Mouse (Mus musculus) adrenal gland, postnatal 36 days (tissue): ENCODE data around the gene Arhgap30. TPM values are rescaled to one million over a fixed set of nuclear protein-coding genes. Genes with fewer than 3 reads are reported as not detected.

Source experiments
- total RNA-seq, 2 experiments: library from RNA; stranded (reverse); gene quantifications; 2 replicates each; pipeline ENCODE4 v1.2.3; 2021

The Arhgap30 gene
- total RNA-seq, 2 experiments from 2014 or later = 2.6 to 3.6 TPM

Other genes starting within 250 kb of the Arhgap30 start
- 100 to 1,000 TPM; 438 to 454 TPM for gene Sdhc, start 238.4 kb upstream of the Arhgap30 start, total RNA-seq
- gene Mpz, start 238.2 kb upstream of the Arhgap30 start, total RNA-seq = 1 to 10 TPM; 1.5 to 1.6 TPM
- gene Pcp4l1, start 192.7 kb upstream of the Arhgap30 start, total RNA-seq = 10 to 100 TPM; 42.0 to 53.6 TPM
- under 1 TPM in 1 of 2 experiments, not detected in 1; 0.13 TPM for gene Nr1i3, start 175.0 kb upstream of the Arhgap30 start, total RNA-seq
- gene Tomm40l, start 166.4 kb upstream of the Arhgap30 start, total RNA-seq = 10 to 100 TPM; 51.4 to 65.3 TPM
- gene Apoa2, start 163.9 kb upstream of the Arhgap30 start, total RNA-seq = 1 to 10 TPM; 2.2 to 6.4 TPM
- gene Fcer1g, start 154.6 kb upstream of the Arhgap30 start, total RNA-seq = 10 to 100 TPM; 15.2 to 20.4 TPM
- 1 to 10 TPM in 1 of 2 experiments, under 1 TPM in 1; 0.79 to 4.2 TPM for gene Adamts4, start 138.5 kb upstream of the Arhgap30 start, total RNA-seq
- gene Ndufs2, start 137.6 kb upstream of the Arhgap30 start, total RNA-seq = 100 to 1,000 TPM; 657 to 866 TPM
- 10 to 100 TPM; 27.1 to 36.6 TPM for gene B4galt3, start 118.6 kb upstream of the Arhgap30 start, total RNA-seq
- gene Ppox, start 107.8 kb upstream of the Arhgap30 start, total RNA-seq = 10 to 100 TPM; 31.1 to 40.8 TPM
- 10 to 100 TPM; 37.1 to 44.3 TPM for gene Usp21, start 101.0 kb upstream of the Arhgap30 start, total RNA-seq
- 100 to 1,000 TPM; 162 to 182 TPM for gene Ufc1, start 93.9 kb upstream of the Arhgap30 start, total RNA-seq
- 10 to 100 TPM; 29.1 to 36.9 TPM for gene Dedd, start 59.8 kb upstream of the Arhgap30 start, total RNA-seq
- 10 to 100 TPM; 79.5 to 79.9 TPM for gene Nit1, start 43.3 kb upstream of the Arhgap30 start, total RNA-seq
- 100 to 1,000 TPM; 133 to 155 TPM for gene Pfdn2, start 43.3 kb upstream of the Arhgap30 start, total RNA-seq
- 1 to 10 TPM in 1 of 2 experiments, under 1 TPM in 1; 0.96 to 4.4 TPM for gene Klhdc9, start 28.2 kb upstream of the Arhgap30 start, total RNA-seq
- gene Nectin4, start 18.9 kb upstream of the Arhgap30 start, total RNA-seq = under 1 TPM; 0.23 TPM
- 10 to 100 TPM; 54.1 to 72.9 TPM for gene Usf1, start 22.4 kb downstream of the Arhgap30 start, total RNA-seq
- 1 to 10 TPM; 1.3 to 3.6 TPM for gene Tstd1, start 29.9 kb downstream of the Arhgap30 start, total RNA-seq
- 10 to 100 TPM; 39.7 to 51.0 TPM for gene F11r, start 48.6 kb downstream of the Arhgap30 start, total RNA-seq
- gene Alyref2, start 114.5 kb downstream of the Arhgap30 start, total RNA-seq = 1 to 10 TPM; 6.1 to 7.2 TPM
- gene Itln1, start 146.3 kb downstream of the Arhgap30 start, total RNA-seq = not detected
- under 1 TPM; 0.40 to 0.63 TPM for gene Cd244a, start 170.2 kb downstream of the Arhgap30 start, total RNA-seq
- 1 to 10 TPM in 1 of 2 experiments, under 1 TPM in 1; 0.49 to 1.4 TPM for gene Ly9, start 218.5 kb downstream of the Arhgap30 start, total RNA-seq